Comparison of ENCODE assay signal across 8 mouse cellular contexts in genomic region chr5:143048232-143049012, GRCm38 (mm10).
DNase-seq lines count a peak whose midpoint lies in the region; ATAC-seq and TF ChIP-seq lines count a peak whose summit lies in the region.

No protein-coding gene starts in this region.

- no peak for TF ChIP-seq CTCF in liver, adult 2 months (IDR thresholded peaks at IDR 0.05; ENCODE audit: low read depth, low read length)

- H3K27ac ChIP-seq in liver, adult 2 months (replicated peaks; ENCODE audit: insufficient read depth, low read depth, low read length): peak overlapping the region; percentile 31
- 0 out of 2 replicates have a peak overlapping the region, but pooled peaks have one; percentile 22 for H3K27ac ChIP-seq in embryonic facial prominence, embryonic 10.5 days (replicated peaks)
- peak overlapping the region; percentile 57 for H3K27ac ChIP-seq in intestine, embryonic 14.5 days (ENCODE audit: low read depth)
- H3K27ac ChIP-seq in neural tube, embryonic 13.5 days (replicated peaks): peak overlapping the region; percentile 92

- no peak overlapping the region for H3K4me2 ChIP-seq in intestine, embryonic 14.5 days (ENCODE audit: low read length)
- H3K4me2 ChIP-seq in neural tube, embryonic 13.5 days: no peak overlapping the region

- no peaks in the 10 kb centered on the region for H3K79me2 ChIP-seq in liver, adult 2 months (ENCODE audit: control insufficient read depth, insufficient read depth, low read length)

- peak; percentile 41 for DNase-seq in liver, adult 2 months (ENCODE audit: extremely low read depth, low read depth, low spot score)
- no peak for DNase-seq in liver
- DNase-seq in embryonic facial prominence, embryonic 10.5 days (ENCODE audit: low spot score): no peak
- no peak for DNase-seq in intestine, embryonic 14.5 days (ENCODE audit: low spot score)
- DNase-seq in embryo, embryonic 11 days: no peak
- no peak for DNase-seq in thymus, adult 18-20 months
- no peak for DNase-seq in cerebellum, postnatal 14 days

- peaks cover 6% of the 10 kb centered on the region; the same call in 1 of the 2 replicates for H3K4me1 ChIP-seq in liver, adult 2 months (ENCODE audit: control insufficient read depth, insufficient read depth, low read length)
- 0 out of 2 replicates have a peak, but pooled peaks cover 2% of the 10 kb centered on the region for H3K4me1 ChIP-seq in embryonic facial prominence, embryonic 10.5 days
- peaks cover 26% of the 10 kb centered on the region for H3K4me1 ChIP-seq in intestine, embryonic 14.5 days (replicated peaks; ENCODE audit: control insufficient read depth, insufficient read depth, low read length)
- H3K4me1 ChIP-seq in neural tube, embryonic 13.5 days (replicated peaks): peaks cover 55% of the 10 kb centered on the region

- no peak for ATAC-seq in intestine, embryonic 14.5 days (replicated peaks; ENCODE audit: low FRiP score, low TSS enrichment, low read depth)
- peak; percentile 79 for ATAC-seq in neural tube, embryonic 13.5 days (ENCODE audit: low read depth)

- no peaks in the 10 kb centered on the region for H3K27me3 ChIP-seq in liver, adult 2 months (ENCODE audit: control insufficient read depth, insufficient read depth, low read length)
- no peaks in the 10 kb centered on the region for H3K27me3 ChIP-seq in embryonic facial prominence, embryonic 10.5 days (replicated peaks; ENCODE audit: low read depth, poor library complexity, severe bottlenecking)
- no peaks in the 10 kb centered on the region for H3K27me3 ChIP-seq in intestine, embryonic 14.5 days (replicated peaks; ENCODE audit: control insufficient read depth, insufficient read depth, low read length)
- no peaks in the 10 kb centered on the region for H3K27me3 ChIP-seq in neural tube, embryonic 13.5 days

- no peak overlapping the region for H3K9ac ChIP-seq in liver, adult 2 months (ENCODE audit: low read depth, low read length)
- no peak overlapping the region for H3K9ac ChIP-seq in intestine, embryonic 14.5 days (ENCODE audit: low read length)
- H3K9ac ChIP-seq in neural tube, embryonic 13.5 days: peak overlapping the region; percentile 56; the same call in 1 of the 2 replicates

- no peak for TF ChIP-seq POLR2A in liver, adult 2 months (IDR thresholded peaks at IDR 0.05; ENCODE audit: extremely low read depth, insufficient read depth, low read length)

- no peaks in the 10 kb centered on the region for H3K9me3 ChIP-seq in embryonic facial prominence, embryonic 10.5 days
- H3K9me3 ChIP-seq in intestine, embryonic 14.5 days (ENCODE audit: control insufficient read depth, low read length): no peaks in the 10 kb centered on the region
- H3K9me3 ChIP-seq in neural tube, embryonic 13.5 days: no peaks in the 10 kb centered on the region

- H3K4me3 ChIP-seq in liver, adult 2 months (ENCODE audit: insufficient read depth, low read depth, low read length): no peak overlapping the region
- H3K4me3 ChIP-seq in embryonic facial prominence, embryonic 10.5 days: no peak overlapping the region
- no peak overlapping the region for H3K4me3 ChIP-seq in intestine, embryonic 14.5 days (ENCODE audit: low read depth, low read length)
- no peak overlapping the region for H3K4me3 ChIP-seq in neural tube, embryonic 13.5 days

- H3K36me3 ChIP-seq in liver, adult 2 months (ENCODE audit: control insufficient read depth, insufficient read depth, low read length): peaks cover 6% of the 10 kb centered on the region
- H3K36me3 ChIP-seq in embryonic facial prominence, embryonic 10.5 days (replicated peaks): peaks cover 76% of the 10 kb centered on the region
- H3K36me3 ChIP-seq in intestine, embryonic 14.5 days (ENCODE audit: control insufficient read depth, insufficient read depth, low read length): peaks cover 28% of the 10 kb centered on the region
- no peaks in the 10 kb centered on the region; the same call in 1 of the 2 replicates for H3K36me3 ChIP-seq in neural tube, embryonic 13.5 days

Comparison
In these comparisons a context has a peak if more than half of its experiments do, and no peak if none do; other contexts are left out.
1. H3K27ac ChIP-seq: peak in every context shown above with its lines; median percentile 92 in neural tube, embryonic 13.5 days; 57 in intestine, embryonic 14.5 days; 31 in liver, adult 2 months; 22 in embryonic facial prominence, embryonic 10.5 days.